Mouse (Mus musculus): ENCODE measurements at regions not wholly inside any gene's neighbourhood (a gene's known extent, or its start where the extent isn't known, plus 50 kb on each side); places are given as distances from the start of the nearest gene placed in this dataset.

DNA sequence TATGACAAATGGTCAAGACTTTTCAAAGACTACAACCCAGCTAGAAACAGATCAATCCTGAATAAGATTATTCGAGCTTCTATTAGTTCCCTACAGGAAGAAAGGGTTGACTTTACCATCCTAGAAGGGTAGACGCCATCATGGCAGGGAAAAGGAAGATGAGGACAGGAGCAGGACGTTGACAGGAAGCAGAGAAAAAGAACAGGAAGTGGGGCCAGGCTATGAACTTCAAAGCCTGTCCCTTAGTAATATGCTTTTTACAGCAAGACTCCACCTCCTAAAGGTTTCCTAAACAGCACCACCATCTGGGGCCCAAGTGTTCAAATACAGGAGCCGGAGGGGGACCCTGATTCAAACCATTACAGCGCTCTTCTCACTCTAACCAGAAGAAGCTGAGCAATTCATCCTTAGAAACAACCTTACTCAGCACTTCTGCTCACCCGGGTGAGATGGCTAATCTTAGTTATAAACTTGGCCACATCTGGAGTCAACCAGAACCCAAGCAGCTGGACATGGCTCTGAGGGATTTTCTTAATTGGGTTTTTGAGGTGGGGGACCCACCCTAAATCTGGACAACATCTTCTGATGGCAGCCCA is 60.6 kb upstream of the Trim2 start:
- Histone ChIP-seq H3K4me2 (ENCODE audit: low read depth, low read length) (no peak overlapping the region), H3K9me3 (ENCODE audit: control insufficient read depth, low read length) (no peaks in the 10 kb centered on the region), H3K27ac (ENCODE audit: low read length) (no peak overlapping the region), H3K4me3 (ENCODE audit: low read length) (no peak overlapping the region), H3K27me3 (replicated peaks; ENCODE audit: control insufficient read depth, insufficient read depth, low read length) (no peaks in the 10 kb centered on the region), H3K9ac (ENCODE audit: low read depth, low read length) (no peak overlapping the region), H3K4me1 (ENCODE audit: control insufficient read depth, insufficient read depth, low read length) (no peaks in the 10 kb centered on the region), H3K36me3 (ENCODE audit: control insufficient read depth, insufficient read depth, low read length) (no peaks in the 10 kb centered on the region)
- 83% methylated on average over 6 of the region's 6 CpGs for WGBS
- no peak for ATAC-seq

DNA sequence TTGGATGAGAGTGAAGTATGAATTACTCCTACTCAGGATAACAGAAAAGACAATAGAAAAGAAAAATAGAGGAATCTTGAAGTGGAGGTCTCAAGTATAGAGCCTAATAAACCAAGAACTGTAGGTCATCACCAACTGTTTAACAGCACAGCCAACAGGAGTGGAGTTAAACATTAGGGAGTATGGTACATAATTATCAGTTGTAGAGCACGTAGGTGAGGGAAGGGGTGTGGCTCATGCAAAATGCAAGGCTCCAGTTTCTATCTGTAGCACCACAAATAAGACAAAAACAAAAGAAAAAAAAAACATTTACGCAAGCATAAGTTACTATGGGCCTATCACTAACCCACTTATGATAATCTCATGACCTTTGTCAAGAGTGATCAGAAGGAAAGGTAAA is 52.0 kb upstream of the Trim2 start:
- H3K4me2 ChIP-seq (ENCODE audit: low read depth, low read length) = no peak overlapping the region
- H3K36me3 ChIP-seq (ENCODE audit: control insufficient read depth, insufficient read depth, low read length) = no peaks in the 10 kb centered on the region
- 83% methylated on average over 2 of the region's 2 CpGs for WGBS
- H3K9me3 ChIP-seq (ENCODE audit: control insufficient read depth, low read length) = no peaks in the 10 kb centered on the region
- no peak overlapping the region for H3K4me3 ChIP-seq (ENCODE audit: low read length)
- H3K27ac ChIP-seq (ENCODE audit: low read length) = no peak overlapping the region
- no peak overlapping the region for H3K9ac ChIP-seq (ENCODE audit: low read depth, low read length)
- peaks cover 4% of the 10 kb centered on the region; the same call in 1 of the 2 replicates for H3K4me1 ChIP-seq (ENCODE audit: control insufficient read depth, insufficient read depth, low read length)
- ATAC-seq = no peak
- no peaks in the 10 kb centered on the region for H3K27me3 ChIP-seq (replicated peaks; ENCODE audit: control insufficient read depth, insufficient read depth, low read length)

DNA sequence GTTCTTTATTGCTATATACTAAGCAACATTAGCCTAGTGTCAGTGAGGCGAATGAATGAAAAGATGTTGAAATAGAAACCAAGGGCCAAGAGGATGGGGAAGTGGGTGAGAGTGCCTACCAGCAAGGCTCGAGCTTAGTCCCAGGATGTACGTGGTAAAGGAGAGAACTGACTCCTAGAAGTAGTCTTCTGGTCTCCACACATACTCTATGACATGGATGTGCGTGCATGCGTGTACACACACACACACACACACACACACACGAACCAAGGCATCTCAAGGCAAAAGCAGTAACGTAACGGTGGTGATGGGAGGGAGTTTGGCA is 50.0 kb upstream of the Trim2 start:
- 92% methylated on average over 8 of the region's 8 CpGs for WGBS
- Histone ChIP-seq H3K4me2 (ENCODE audit: low read depth, low read length) (no peak overlapping the region), H3K27me3 (replicated peaks; ENCODE audit: control insufficient read depth, insufficient read depth, low read length) (no peaks in the 10 kb centered on the region), H3K36me3 (ENCODE audit: control insufficient read depth, insufficient read depth, low read length) (no peaks in the 10 kb centered on the region), H3K9ac (ENCODE audit: low read depth, low read length) (no peak overlapping the region), H3K4me1 (ENCODE audit: control insufficient read depth, insufficient read depth, low read length) (peaks cover 4% of the 10 kb centered on the region; the same call in 1 of the 2 replicates), H3K9me3 (ENCODE audit: control insufficient read depth, low read length) (no peaks in the 10 kb centered on the region), H3K27ac (ENCODE audit: low read length) (no peak overlapping the region), H3K4me3 (ENCODE audit: low read length) (no peak overlapping the region)
- no peak for ATAC-seq

Measured in intestine, embryonic 16.5 days (tissue).